Mouse (Mus musculus): ENCODE data around the gene Tdpoz2. TPM values are rescaled to one million over a fixed set of nuclear protein-coding genes. Genes with fewer than 3 reads are reported as not detected.
"Not testable (repeated sequence)": the region's sequence is repeated elsewhere in the genome, so short reads cannot be mapped to it uniquely, and the experiment has no call there.

Tdpoz2 gene
- polyA plus RNA-seq (2016; fragmentation: Nextera tagmentation; extraction: Ambion mirVana), result not detected in 2 replicates

GRCm38 (mm10) chr3:93652586-93652985 lies at the start of gene Tdpoz2:
Gene Tdpoz2, minus strand, starts transcription at chr3:93652686.
- no peak within 1 kb of the TSS for H3K9ac ChIP-seq
- H3K4me1 ChIP-seq, result no peaks in the 10 kb centered on the region
- no peak within 1 kb of the TSS for H3K4me3 ChIP-seq
- H3K9me3 ChIP-seq, result no peaks in the 10 kb centered on the region
- ATAC-seq (ENCODE audit: low FRiP score, low read depth), result no peak
- no peak within 1 kb of the TSS for H3K27ac ChIP-seq
- no peaks in the 10 kb centered on the region for H3K27me3 ChIP-seq (replicated peaks)
- no peak within 1 kb of the TSS for H3K4me2 ChIP-seq (replicated peaks)
- 89% methylated on average over 3 of the region's 3 CpGs for WGBS
- H3K36me3 ChIP-seq, result no peaks in the 10 kb centered on the region

- H3K4me2 ChIP-seq (replicated peaks); H3K4me1 ChIP-seq; H3K4me3 ChIP-seq; H3K36me3 ChIP-seq; H3K27me3 ChIP-seq (replicated peaks); ATAC-seq (ENCODE audit: low FRiP score, low read depth); H3K9ac ChIP-seq; H3K9me3 ChIP-seq; H3K27ac ChIP-seq: not testable (repeated sequence)
- WGBS, result 67% methylated on average over 1 of the region's 2 CpGs
These were observed 40.5 kb upstream of the Tdpoz2 start, which contains the start of gene Gm37596 for GRCm38 (mm10) chr3:93692970-93693369. Gene Gm37596, minus strand, starts transcription at chr3:93693070.

GRCm38 (mm10) chr3:93676210-93676609 lies 23.7 kb upstream of the Tdpoz2 start, which contains the start of gene Tdpoz1:
Gene Tdpoz1, minus strand, starts transcription at chr3:93676310.
- not testable (repeated sequence) for H3K4me3 ChIP-seq; H3K36me3 ChIP-seq; H3K9me3 ChIP-seq; H3K4me2 ChIP-seq (replicated peaks); H3K4me1 ChIP-seq; H3K9ac ChIP-seq; ATAC-seq (ENCODE audit: low FRiP score, low read depth); H3K27me3 ChIP-seq (replicated peaks); H3K27ac ChIP-seq
- WGBS, result 94% methylated on average over 3 of the region's 4 CpGs

GRCm38 (mm10) chr3:93670805-93671503 lies 18.5 kb upstream of the Tdpoz2 start:
- WGBS, result 81% methylated on average over 6 of the region's 6 CpGs
- H3K27ac ChIP-seq; H3K27me3 ChIP-seq (replicated peaks); H3K4me3 ChIP-seq; H3K36me3 ChIP-seq; H3K9me3 ChIP-seq; H3K4me1 ChIP-seq; H3K4me2 ChIP-seq (replicated peaks); H3K9ac ChIP-seq; ATAC-seq (ENCODE audit: low FRiP score, low read depth): not testable (repeated sequence)

- Histone ChIP-seq H3K9me3 (no peaks in the 10 kb centered on the region), H3K4me3 (no peak overlapping the region), H3K36me3 (no peaks in the 10 kb centered on the region), H3K9ac (no peak overlapping the region), H3K4me2 (replicated peaks) (no peak overlapping the region), H3K4me1 (no peaks in the 10 kb centered on the region), H3K27me3 (replicated peaks) (no peaks in the 10 kb centered on the region), H3K27ac (no peak overlapping the region)
- ATAC-seq (ENCODE audit: low FRiP score, low read depth), result no peak
- 69% methylated on average over 1 of the region's 1 CpGs for WGBS
These were observed 1.8 kb upstream of the Tdpoz2 start for GRCm38 (mm10) chr3:93654260-93654659.

GRCm38 (mm10) chr3:93630917-93631714 lies 21.4 kb downstream of the Tdpoz2 start:
- not testable (repeated sequence) for H3K9me3 ChIP-seq; H3K4me3 ChIP-seq; H3K27ac ChIP-seq; H3K4me2 ChIP-seq (replicated peaks); H3K27me3 ChIP-seq (replicated peaks); H3K4me1 ChIP-seq; H3K36me3 ChIP-seq; H3K9ac ChIP-seq; ATAC-seq (ENCODE audit: low FRiP score, low read depth)
- 86% methylated on average over 4 of the region's 4 CpGs for WGBS

GRCm38 (mm10) chr3:93608970-93609369 lies 43.5 kb downstream of the Tdpoz2 start:
- H3K4me1 ChIP-seq; H3K9ac ChIP-seq; H3K4me2 ChIP-seq (replicated peaks); H3K9me3 ChIP-seq; H3K36me3 ChIP-seq; H3K27me3 ChIP-seq (replicated peaks); H3K27ac ChIP-seq; H3K4me3 ChIP-seq; ATAC-seq (ENCODE audit: low FRiP score, low read depth): not testable (repeated sequence)

GRCm38 (mm10) chr3:93601903-93602302 lies 50.6 kb downstream of the Tdpoz2 start:
- Histone ChIP-seq H3K9ac (no peak overlapping the region), H3K4me1 (peaks cover 3% of the 10 kb centered on the region; the same call in 1 of the 2 replicates), H3K27ac (no peak overlapping the region), H3K36me3 (no peaks in the 10 kb centered on the region), H3K4me2 (replicated peaks) (no peak overlapping the region), H3K9me3 (no peaks in the 10 kb centered on the region), H3K27me3 (replicated peaks) (peaks cover 24% of the 10 kb centered on the region), H3K4me3 (no peak overlapping the region)
- 88% methylated on average over 1 of the region's 1 CpGs for WGBS
- no peak for ATAC-seq (ENCODE audit: low FRiP score, low read depth)

Other genes with a start within 250 kb of the Tdpoz2 start
- gene Tchh, start 210.4 kb downstream of the Tdpoz2 start, polyA plus RNA-seq (2016; fragmentation: Nextera tagmentation; extraction: Ambion mirVana), result 1.6 and 1.9 TPM in 2 replicates
- gene Tchhl1, start 183.9 kb downstream of the Tdpoz2 start, polyA plus RNA-seq (2016; fragmentation: Nextera tagmentation; extraction: Ambion mirVana), result not detected in 2 replicates
- gene S100a11, start 132.2 kb downstream of the Tdpoz2 start, polyA plus RNA-seq (2016; fragmentation: Nextera tagmentation; extraction: Ambion mirVana), result 324 and 328 TPM in 2 replicates
- 248 and 305 TPM in 2 replicates for gene S100a10, start 97.6 kb downstream of the Tdpoz2 start, polyA plus RNA-seq (2016; fragmentation: Nextera tagmentation; extraction: Ambion mirVana)
- not detected in 2 replicates for gene Tdpoz1, start 23.6 kb upstream of the Tdpoz2 start, polyA plus RNA-seq (2016; fragmentation: Nextera tagmentation; extraction: Ambion mirVana)
- gene Gm37596, start 40.4 kb upstream of the Tdpoz2 start, polyA plus RNA-seq (2016; fragmentation: Nextera tagmentation; extraction: Ambion mirVana), result not detected in 2 replicates
- not detected in 2 replicates for gene Gm5773, start 120.3 kb upstream of the Tdpoz2 start, polyA plus RNA-seq (2016; fragmentation: Nextera tagmentation; extraction: Ambion mirVana)
- not detected in 2 replicates for gene Tdpoz4, start 143.7 kb upstream of the Tdpoz2 start, polyA plus RNA-seq (2016; fragmentation: Nextera tagmentation; extraction: Ambion mirVana)
- not detected in 2 replicates for gene Tdpoz3, start 173.3 kb upstream of the Tdpoz2 start, polyA plus RNA-seq (2016; fragmentation: Nextera tagmentation; extraction: Ambion mirVana)

Data from neural tube, embryonic 12.5 days (tissue).